Mouse (Mus musculus) CD4-positive helper T cell, adult 2 months (primary cell): ENCODE measurements around the gene Hist1h1b.
A peak's percentile ranks its signal among the peaks of the same experiment; 100 is the strongest.

Source experiments
- DNase-seq: peaks from one replicate; pipeline ENCODE4 v3.0.0-alpha.2; 2012; ENCODE audit warnings: low read depth, missing footprints, low spot score

The Hist1h1b gene

DNA sequence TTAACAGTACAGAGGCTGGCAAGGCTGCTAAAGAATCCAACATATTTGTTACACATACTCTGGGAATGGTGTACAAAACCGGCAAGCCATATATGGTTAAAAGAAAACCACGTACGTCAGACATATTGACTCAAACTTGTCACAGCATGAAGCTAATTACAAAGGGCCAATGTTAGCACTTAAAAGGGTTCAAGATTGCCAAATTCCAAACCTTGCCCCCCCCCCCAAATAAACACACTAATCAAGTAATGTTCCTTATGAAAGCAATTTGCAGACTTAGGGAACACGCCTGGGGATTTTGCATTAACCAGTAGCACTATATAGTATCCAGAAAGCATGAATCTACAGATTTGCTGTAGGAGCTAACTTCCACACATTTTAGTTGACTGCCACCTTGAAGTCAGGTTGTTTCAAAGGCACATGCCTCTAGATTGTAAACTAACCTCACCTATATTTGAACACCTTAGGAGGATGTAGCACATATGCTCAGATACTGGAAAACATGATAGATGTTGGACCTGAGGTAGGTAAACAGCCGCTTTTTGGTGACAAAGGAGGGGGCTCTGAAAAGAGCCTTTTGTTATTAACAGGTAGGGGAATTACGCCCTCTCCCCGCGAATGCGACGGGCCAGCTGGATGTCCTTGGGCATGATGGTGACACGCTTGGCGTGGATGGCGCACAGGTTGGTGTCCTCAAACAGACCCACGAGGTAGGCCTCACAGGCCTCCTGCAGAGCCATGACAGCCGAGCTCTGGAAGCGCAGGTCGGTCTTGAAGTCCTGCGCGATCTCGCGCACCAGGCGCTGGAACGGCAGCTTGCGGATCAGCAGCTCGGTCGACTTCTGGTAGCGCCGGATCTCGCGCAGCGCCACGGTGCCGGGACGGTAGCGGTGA, 2.2 kb upstream of the Hist1h1b start:
- peak; percentile 54 for DNase-seq

DNA sequence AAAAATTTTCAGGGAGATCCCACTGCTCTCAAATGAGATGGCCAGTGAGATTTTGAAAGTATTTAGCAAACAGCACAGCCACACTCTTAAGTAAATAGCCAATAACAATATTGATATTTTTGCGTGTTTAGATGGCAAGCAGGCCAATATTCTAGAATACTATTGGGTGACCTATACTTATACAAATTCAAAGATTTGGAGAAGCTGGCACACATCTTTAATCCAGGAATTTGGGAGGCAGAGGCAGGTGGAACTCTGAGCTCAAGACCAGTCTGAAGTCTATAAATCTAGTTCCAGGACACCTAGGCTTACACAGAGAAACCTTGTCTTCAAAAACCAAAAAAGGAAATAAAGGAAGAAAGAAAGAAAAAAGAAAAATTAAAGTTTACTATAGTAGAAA, 1.2 kb upstream of the Hist1h1b start:
- DNase-seq: no peak

DNA sequence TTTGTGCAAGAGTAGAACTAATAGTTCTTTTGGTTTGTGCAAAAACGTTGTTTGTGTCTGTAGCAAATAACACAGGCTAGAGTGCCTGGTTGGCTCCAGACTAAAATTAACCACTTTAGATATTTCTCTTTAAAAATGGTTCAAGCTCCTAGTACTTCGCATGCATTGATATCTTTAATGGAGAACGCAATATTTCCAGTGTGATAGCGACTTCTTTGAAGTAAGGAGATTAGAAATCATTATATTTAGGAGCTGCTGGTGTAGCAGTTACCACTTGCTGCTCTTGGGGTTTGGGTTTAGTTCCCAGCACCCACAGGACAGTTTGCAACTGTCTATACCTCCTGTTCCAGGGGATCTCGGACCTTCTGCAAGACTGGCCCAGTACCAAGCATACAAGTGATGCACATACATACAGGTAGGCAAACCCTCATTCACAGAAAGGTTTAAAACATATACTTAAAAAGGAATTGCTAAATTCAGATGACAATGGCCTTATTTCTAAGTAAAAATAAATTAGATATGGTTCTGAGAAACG, 663 bp upstream of the Hist1h1b start:
- no peak for DNase-seq

DNA sequence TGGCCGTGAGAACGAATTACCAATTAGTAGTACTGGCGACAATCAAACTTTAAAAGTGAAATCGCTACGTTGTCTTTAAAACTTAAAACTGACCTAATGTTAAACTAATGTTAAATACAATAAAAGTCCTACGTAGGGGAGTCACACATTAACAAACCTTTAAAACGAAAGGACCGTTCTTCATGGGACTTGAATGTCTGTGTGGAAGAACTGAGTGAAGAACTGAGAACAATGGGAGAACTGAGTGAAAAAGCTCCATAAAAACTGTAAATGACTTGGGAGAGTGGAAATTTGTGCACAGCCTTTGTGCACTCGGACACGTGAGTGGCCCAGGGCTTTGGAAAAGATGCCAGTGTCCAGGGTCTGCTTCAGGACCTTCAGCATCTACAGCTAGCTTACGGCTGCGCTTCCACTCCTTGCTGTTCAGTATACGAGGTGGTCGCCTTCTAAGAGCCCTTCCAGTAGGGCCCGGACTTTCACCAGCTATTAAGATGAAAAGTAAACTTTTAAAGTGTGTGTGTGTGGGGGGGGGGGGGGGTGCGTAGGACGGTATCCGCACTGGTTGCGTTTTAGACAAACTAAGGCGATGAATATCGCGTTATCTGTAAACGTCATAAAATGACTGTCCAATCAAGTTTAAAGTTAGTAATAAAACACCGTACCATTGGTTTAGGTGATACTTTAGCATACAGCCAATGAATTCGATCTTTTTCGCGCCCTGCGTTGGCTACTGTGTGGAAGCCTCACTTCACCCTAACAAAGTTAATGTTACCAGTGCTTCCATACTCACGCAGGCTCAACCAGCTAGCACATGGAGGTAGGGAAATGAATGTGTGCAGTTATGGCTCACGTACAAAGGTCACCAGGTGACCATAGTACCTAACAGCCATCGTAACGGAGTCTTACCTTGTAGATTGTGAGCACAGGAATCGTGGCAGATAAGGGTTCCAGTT, 1.3 kb downstream of the Hist1h1b start:
- DNase-seq: peak; percentile 95

DNA sequence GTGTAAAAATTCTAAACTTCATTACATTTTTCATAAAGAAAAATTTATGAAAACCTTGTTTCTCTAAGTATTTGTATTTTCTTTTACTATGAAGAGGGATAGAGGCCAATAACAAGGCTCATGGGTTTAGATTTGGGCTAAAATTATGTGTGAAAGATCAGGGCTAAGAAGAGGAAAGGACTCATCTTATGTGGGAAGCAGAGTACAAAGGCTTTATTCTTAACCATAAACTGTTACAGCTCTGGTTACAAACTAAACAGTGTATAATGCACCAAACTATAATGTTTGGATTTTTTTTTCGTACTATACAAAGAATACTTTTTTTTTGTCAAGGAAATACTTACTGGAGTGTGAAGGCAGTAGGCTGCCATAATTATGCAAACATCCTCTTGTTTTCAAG, 24.7 kb downstream of the Hist1h1b start:
- no peak for DNase-seq

DNA sequence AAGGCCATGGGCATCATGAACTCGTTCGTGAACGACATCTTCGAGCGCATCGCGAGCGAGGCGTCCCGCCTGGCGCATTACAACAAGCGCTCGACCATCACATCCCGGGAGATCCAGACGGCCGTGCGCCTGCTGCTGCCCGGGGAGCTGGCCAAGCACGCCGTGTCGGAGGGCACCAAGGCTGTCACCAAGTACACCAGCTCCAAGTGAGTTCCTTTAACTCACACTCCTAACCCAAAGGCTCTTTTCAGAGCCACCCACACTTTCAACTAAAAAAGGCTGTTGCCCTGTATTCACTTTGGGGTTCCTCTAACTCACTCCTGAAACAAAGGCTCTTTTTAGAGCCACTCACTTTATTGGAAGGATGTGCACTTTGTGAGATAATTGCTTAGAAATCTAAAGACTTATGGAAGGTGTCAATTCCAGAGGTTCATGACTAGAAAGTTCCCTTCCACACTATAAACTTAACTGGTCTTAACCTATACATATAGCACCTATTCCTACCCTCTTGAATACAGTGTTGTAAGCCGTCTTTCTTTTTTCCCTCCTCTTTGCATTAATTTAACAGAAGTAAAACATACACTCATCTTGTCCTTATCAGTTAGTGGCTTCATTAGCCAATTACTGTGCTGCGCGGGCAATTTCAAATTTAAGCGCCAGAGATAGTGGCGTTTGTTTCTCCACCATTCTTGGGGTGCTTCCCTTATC, 26.0 kb downstream of the Hist1h1b start:
- peak; percentile 62 for DNase-seq

DNA sequence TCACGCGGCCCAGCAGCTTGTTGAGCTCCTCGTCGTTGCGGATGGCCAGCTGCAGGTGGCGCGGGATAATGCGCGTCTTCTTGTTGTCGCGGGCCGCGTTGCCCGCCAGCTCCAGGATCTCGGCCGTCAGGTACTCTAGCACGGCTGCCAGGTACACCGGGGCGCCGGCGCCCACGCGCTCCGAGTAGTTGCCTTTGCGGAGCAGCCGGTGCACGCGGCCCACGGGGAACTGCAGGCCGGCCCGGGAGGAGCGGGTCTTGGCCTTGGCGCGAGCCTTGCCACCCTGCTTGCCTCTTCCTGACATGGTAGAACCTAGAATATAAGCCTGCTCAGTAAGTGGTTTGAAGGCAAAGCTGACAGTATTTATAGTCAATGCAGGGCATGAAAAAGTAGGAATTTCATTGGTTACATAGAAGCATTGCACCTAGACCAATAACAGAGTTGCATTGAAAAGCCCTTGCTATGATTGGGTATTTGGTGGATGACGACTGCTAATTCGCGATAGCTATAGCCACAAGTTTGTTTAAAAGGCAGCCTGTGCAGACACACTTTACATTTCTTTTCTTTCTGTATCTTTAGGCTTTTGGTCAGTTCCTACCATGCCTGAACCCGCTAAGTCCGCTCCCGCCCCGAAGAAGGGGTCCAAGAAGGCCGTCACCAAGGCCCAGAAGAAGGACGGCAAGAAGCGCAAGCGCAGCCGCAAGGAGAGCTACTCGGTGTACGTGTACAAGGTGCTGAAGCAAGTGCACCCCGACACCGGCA, 26.7 kb downstream of the Hist1h1b start, which contains the start of the genes Hist1h2ak and Hist1h2bn:
TSS of gene Hist1h2ak (minus strand) at position 304 of the 762 bp plus-strand sequence.
TSS of gene Hist1h2bn (plus strand) at position 600 of the 762 bp plus-strand sequence.
- peak; percentile 92 for DNase-seq

DNA sequence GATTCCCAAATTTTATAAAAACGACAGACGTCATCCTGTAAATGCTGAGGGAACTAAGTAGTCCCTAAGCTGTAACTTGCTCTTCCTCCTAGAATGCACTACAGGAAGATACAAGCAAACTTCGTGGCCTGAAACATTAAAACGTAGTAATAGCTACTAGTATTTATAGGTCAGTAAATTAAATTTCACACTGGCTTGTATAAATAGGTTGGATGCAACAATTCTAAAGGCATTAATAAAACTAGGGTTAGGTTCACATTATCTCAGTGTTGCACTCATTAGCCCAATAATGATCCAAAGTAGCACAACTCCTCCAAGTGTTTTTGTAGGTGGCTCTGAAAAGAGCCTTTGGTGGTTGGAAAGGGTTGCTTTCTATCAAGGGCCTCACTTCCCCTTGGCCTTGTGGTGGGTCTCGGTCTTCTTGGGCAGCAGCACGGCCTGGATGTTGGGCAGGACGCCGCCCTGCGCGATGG, 27.3 kb downstream of the Hist1h1b start:
- peak; percentile 15 for DNase-seq

DNA sequence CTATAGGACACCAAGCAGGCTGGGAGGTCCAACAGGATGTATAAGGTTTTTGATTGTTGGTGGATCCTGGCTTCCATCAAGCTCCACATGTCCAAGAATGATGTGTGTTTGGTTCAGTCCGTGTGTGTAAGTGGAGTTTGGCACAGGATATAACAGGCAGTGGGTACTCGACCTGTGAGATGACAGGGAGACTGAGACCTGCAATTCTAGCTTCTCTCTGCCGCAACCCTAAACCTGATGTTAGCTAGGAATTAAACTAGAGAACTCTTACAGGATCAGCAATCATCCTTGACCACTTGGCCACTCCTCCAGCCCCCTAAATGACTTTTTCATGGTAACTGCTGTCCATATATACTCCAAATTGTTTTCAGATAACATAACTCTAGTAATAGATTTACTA, 28.1 kb downstream of the Hist1h1b start:
- DNase-seq: no peak

DNA sequence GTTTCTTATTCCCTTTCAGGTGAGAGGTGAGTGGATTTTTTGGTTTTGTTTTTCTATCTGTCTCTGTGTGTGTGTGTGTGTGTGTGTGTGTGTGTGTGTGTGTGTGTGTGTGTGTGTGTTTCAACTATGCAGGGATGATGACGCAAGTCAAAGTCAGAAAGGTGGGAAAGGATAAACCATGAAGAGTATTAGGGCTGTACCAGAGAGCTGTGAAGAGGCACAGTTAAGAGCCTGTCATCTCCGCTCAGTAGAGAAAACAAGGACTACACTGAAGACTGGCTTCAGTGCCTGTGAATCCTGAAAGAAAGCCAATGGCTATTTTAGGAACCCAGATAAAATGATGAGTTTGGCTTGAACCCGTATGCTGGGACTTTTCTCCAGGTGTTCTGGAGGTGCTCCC, 28.6 kb downstream of the Hist1h1b start:
- no peak for DNase-seq

DNA sequence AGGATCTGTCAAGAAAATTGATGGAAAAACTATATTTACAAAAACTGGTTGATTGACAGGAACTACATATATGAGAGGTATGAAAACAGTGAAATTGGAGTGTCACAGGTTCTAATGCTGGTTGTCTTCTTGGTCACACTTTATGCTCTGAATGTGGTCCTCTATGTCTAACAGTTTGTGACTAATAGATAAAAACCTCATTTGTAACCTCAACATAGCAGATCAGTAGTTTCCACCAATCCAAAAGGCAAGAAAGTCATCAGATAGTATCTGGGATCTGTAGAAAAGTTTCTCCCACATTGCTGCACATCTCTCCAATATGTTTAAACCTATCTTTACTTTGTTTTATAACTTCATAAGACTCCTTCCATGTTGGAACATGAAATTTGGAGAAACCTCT, 29.0 kb downstream of the Hist1h1b start:
- no peak for DNase-seq

DNA sequence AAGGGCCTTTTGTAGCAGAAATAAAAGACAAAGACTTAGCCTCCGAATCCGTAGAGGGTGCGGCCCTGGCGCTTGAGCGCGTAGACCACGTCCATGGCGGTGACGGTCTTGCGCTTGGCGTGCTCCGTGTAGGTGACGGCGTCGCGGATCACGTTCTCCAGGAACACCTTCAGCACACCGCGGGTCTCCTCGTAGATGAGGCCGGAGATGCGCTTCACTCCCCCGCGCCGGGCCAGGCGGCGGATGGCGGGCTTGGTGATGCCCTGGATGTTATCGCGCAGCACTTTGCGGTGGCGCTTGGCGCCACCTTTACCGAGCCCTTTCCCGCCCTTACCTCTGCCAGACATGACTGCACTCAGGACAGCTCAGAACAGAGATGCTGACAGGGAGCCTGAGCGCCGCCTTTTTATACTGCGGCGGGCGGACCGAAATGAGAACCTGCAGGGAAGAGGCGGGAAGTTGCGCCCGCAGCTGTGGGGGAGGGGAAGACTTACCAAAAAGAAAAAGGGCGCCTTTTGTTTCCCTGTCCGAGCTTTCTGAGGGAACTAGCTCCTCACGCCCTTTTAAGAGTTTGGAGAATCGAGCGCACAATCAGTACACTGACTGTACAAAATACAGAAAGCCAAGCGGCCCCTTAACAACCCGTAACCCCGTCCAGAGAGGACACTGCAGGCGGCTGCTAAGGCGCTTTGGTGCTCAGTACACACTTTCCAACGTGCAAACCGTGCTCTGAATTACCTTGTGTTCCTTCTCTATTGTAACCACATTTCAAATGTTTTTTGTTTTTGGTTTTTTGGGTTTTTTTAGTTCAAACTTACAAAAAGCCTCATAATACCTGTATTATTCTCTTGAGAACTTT, 30.0 kb downstream of the Hist1h1b start, which contains the start of gene Hist1h4k:
TSS of gene Hist1h4k (minus strand) at position 347 of the 859 bp plus-strand sequence.
- peak; percentile 90 for DNase-seq

DNA sequence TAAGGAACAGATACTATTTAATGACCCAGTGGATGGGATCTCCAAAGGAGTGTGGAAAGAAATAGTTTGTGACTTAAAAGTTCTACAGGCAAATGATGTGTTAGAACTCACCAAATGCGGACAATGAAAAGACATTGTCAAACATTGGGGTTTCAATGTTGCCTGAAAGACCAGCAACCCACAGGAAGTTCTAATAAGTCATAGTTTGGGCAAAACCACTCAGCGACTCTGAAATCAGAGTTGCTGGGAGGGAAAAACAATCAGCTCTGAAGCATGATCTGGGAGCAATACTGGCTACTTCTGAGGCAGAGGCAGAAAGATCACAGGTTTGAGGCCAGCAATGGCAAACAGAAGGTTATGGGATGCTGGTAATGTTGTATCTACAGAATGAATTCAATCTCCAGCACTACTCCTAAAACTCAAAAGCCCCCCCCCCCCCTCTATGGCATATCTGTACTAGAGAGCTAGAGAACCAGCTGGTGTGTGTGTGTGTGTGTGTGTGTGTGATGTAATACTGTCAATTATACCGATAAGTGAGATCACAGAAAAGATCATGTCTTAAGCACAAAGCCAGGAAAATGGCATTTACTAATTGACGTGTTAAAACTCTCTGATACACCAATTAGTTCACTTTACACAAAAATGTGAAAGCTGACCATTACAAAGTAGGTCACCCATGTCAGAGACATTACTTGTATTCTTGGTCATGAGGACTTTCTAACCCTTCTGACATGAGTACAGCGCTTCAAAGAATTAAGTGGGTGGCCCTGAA, 30.9 kb downstream of the Hist1h1b start:
- DNase-seq: peak; percentile 56

DNA sequence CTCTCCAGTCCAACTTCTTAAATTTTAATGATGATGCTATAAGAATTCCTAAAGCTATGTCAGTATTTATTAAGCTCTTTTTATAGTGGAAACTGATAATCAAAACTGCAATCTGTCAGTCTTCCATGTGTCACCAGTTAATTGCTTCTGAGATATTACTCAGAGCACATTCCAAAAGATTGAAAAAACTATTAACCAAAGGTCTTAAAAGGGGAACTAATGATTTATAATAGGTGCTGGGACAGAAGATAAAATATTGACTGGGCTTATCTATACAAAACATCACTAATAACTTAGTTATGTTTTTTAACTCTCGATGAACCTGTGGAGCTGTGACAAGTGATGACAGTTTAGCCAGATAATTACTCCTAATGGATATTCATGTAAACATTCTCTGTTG, 35.4 kb downstream of the Hist1h1b start:
- no peak for DNase-seq

DNA sequence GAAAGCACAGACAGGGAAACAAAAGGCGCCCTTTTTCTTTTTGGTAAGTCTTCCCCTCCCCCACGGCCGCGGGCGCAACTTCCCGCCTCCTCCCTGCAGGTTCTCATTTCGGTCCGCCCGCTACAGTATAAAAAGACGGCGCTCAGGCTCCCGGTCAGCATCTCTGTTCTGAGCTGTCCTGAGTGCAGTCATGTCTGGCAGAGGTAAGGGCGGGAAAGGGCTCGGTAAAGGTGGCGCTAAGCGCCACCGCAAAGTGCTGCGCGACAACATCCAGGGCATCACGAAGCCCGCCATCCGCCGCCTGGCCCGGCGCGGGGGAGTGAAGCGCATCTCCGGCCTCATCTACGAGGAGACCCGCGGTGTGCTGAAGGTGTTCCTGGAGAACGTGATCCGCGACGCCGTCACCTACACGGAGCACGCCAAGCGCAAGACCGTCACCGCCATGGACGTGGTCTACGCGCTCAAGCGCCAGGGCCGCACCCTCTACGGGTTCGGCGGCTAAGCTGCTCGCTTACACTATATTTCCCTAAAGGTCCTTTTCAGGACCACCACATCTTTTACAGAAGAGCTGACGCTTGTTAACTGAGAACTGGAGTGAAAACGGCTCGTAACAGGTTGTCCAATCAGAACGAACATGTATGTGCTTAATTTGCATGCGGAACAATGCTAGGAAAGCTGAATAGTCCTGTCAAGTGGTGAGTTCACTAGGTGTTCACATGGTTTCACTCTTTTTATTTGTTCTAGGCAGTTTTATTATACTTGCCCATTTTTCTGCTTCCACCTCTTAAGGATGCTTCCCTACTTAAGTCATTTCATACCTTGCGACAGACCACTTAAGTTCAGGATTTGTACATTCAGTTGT, 45.3 kb downstream of the Hist1h1b start, which contains the start of gene Hist1h4j:
TSS of gene Hist1h4j (plus strand) at position 159 of the 862 bp plus-strand sequence.
- DNase-seq: peak; percentile 83

DNA sequence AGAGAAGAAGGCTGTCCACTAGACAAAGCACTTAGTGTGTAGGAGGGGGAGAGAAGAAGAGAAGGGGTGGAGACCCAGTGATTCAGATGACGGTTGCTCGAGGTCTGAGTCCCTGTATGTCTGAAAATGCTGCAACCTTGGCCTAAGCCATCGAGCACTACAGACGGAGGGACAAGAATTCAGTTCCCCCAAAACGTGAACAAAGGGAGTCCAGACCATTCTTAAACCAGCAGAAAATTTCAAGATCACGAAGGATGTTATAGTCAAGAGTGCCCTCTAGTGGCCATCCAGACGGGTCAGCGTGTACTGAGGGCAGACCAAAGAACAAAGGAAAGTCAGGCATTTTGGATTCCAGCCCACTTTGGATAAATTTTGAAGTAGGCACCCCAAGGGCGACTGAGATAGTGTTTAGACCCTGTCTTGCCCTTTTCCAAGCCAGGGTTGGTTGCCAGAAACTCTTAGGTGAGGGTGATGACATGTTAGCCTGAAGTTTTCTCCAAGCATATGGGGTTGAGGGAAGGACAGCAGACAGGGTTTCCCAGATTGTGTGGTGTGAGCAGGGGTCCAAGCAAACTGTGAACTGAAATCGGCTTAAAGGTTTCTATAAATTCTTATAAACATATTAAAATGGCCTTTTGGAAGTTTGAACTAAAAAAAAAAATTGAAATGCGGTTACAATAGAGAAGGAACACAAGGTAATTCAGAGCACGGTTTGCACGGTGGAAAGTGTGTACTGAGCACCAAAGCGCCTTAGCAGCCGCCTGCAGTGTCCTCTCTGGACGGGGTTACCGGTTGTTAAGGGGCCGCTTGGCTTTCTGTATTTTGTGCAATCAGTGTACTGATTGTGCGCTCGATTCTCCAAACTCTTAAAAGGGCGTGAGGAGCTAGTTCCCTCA, 46.2 kb downstream of the Hist1h1b start:
- peak; percentile 81 for DNase-seq
